Mouse (Mus musculus): ENCODE measurements around the gene Hs3st3b1. TPM values are rescaled to one million over a fixed set of nuclear protein-coding genes. Genes with fewer than 3 reads are reported as not detected.

Gene Hs3st3b1
- total RNA-seq, 2 experiments from 2014 or later: 0.52 to 0.63 TPM

DNA sequence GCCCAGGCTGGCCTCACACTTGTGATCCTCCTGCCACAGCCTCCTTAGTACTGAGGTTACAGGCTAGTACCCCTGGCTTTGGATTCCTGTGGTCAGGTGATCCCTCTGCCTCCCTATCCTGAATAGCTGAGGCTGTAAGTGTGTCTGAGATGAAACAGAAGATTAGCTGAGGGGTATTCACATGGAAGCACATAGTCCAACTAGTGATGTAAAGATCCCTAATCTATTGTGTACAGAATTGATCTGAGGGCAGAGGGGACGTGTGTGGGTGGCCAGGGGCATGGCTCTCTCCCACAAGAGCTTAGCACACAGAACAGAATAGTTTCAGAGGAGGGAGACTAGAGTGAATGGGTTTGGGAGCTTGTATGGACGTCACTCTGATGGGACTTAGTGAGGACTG lies 41.8 kb downstream of the Hs3st3b1 start:
- no peak for DNase-seq

DNA sequence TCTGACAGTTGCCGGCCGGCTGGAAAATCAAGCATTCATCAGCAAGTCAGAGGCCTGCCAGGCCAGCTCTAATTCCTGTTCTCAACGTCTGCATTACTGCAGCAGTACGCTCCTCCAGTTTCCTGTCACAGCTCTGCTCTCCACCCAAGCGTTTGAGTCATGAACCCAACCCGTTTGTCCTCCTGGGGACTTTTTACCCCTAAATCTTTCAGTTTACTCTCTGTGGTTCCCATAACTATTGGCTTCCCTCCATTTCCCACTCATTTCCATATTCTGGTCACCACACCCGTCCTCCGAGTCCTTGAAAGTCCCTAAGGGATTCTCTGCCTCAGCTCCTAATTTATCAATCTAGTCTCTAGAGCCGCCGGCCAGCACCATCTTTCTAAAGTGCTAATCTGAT lies 42.8 kb downstream of the Hs3st3b1 start:
- DNase-seq: no peak

DNA sequence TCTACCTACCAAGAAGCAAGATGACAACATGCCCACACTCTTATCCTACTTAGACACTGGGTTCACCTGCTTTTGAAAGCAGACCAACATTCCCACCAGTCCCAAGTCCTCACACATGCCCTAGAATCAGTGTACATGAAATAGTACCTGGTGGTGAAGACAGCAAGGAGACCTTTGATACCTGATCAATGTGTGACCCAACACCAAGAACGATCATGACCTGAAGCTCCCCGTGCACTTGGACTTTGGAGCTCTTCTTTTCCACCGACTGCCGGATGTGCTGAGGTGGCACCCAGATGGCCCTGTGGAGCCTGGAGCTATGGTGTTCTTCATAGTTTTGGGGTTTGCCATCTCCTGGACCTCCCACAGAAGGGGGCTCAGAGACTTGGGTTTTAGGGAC lies 43.5 kb downstream of the Hs3st3b1 start:
- no peak for DNase-seq

DNA sequence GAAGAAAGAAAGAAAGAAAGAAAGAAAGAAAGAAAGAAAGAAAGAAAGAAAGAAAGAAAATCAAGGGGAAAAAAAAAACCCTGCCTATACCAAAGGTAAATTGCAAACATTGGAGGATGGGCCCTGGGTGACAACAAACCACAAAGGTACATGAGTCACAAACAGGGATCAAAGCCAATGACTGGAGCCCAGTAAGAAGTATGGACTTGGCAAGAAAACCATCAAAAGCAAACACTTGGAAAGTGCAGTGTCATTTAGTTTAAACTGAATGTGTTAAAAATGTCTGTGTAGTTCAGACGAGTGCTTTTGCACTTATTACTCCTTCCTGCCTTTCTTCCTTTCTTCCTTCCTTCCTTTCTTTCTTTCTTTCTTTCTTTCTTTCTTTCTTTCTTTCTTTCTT lies 59.3 kb downstream of the Hs3st3b1 start:
- no peak for DNase-seq

DNA sequence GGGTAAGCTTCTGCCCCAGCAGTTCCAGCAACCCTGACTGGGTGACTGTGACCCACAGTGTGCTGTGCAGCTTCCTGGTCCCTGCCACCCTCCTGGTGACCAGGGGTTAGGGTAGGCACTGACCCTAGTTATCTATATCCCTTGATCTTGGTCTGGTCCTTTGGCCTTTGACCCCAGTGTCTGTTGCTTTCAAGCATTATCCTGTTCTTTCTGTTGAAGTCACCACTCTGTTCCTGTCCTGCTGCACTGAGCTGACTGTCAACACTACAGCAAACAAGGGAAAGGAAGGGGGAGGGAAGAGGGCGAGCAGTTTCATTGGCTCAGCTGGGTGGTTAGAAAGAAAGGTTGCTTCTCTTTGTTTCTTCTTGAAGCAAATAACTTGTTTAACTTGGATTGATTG lies 60.1 kb downstream of the Hs3st3b1 start:
- DNase-seq: no peak

DNA sequence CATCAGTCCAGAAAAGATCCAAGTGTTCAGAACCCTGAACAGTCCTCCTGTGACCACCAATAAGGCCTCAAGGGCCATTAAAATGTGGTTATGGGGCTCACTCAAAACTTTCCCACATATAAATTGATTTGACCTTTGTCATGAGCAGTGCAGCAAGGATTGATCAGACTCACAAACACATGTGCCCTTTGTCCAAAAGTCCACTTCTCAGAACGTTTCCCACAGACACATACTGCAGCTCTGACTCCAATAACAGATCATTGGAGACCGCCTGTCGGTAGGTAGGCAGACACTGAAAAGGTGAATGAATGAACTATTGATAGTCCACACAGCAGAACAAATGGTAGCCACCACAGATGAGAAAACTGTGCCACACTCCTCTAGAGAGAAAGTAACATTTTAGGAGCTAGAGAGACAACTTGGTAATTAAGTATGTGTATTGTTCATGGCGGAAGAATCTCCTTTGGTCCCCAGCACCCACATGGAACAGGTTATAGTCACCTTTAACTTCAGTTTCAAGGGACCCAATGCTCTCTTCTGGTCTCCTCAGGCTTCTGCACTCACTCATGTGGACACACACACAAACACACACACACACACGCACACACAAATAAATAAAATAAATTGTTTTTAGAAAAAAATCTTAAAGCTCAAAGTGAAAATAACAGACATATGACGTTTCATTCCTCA lies 70.9 kb downstream of the Hs3st3b1 start:
- DNase-seq: no peak

DNA sequence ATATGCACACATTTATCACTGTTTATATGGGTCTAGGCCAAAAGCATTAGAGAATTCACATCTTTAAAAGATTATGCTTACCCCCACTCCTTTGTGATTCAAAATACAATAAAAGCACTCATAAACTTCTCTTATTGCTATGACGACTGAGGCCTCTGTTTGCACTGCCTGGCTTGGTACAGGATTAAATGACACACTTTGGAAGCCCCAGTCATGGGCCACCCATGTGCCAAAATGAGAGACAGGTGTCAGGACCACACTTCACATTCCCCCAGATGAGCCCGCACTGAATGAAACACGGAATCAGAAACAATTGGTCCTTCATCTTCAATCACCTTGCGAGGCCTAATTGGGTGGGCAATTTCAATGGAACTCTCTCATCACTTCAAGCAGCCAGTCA lies 71.8 kb downstream of the Hs3st3b1 start:
- no peak for DNase-seq

DNA sequence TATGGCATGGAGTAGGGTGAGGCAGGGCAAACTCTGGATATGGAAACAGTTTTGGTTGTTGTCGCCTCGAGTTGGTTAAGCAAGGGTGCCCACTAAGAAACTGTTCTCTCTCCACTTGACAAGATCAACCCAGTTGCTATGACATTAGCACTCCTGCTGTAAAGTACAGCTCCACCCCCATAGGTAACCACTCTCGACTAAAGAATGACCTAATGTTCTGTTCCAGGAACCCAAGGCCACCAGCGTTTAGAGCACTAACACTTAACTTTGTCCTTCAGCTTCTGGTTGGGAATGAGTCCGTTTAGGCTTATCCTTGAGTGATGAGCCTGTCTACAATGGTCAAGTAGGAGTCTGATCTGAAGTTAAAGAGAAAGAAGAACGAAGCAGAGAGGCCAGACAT lies 76.7 kb downstream of the Hs3st3b1 start:
- DNase-seq: no peak

DNA sequence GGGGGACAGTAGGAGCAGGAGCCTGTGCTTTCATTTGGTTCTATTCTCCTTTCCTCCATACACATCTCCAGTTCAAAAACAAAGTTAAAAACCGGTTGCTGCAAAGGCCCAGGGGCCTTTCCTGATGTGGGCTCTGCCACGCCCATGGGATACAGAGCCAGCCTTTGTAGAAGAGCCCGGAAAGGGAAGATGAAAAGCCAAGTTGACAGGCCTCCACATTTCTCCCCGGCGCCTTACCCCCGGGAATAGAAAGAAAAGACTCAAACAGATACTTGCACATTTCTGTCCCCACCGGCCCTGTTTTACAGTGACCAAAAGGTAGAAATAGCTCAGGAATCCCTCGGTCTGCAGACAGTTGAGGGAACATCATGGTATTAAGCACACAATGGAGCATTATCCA lies 77.4 kb downstream of the Hs3st3b1 start:
- DNase-seq: no peak

DNA sequence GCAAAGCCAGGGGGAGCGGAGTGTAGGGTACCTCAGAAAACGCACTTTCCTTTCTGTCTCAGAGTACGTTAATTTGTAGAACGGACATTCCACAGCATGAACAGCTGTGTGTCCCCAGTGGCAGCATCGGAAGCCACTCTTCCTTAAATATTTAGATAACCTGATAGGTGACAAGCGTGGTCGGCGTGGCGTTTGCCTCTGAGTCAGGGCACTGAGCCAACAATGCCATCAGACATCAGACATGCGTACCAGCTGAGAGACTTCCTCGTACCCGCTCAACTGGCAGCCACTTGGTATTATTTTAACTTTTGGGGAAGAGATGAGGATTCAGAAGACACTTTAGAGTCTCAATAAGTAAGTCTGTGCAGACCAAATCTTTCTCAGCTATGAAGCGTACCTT lies 84.6 kb downstream of the Hs3st3b1 start:
- no peak for DNase-seq

Other genes with a start within 250 kb of the Hs3st3b1 start
- 10 to 100 TPM; 22.1 to 24.5 TPM for gene Cox10, start 157.2 kb upstream of the Hs3st3b1 start, total RNA-seq (2021)

Measured in layer of hippocampus, postnatal 36 days (tissue).